Mouse (Mus musculus): ENCODE measurements around the gene Rnf220.

DNA sequence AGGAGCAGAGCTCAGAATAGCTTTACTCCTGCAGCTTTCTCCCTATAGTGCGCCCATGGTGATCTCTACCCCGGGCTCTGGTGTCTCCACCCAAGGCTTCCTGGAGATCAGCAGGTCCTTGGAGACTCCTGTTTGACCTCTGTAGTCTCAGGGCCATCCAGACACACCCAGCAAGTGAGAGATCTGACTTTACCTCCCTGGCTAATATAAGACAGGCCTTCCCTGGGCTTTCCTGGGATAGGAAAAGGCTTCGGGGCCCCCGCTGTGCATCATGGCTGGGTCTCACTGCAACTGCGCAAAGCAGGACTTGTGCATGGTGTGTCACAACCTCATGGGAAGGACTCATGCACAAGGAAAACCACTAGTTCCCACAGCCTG, 116.3 kb downstream of the Rnf220 start:
- TF ChIP-seq CTCF (IDR thresholded peaks at IDR 0.05) (no peak), EP300 (IDR thresholded peaks at IDR 0.05) (no peak)

Data from lung, postnatal 0 days (tissue).